Mouse (Mus musculus) left cerebral cortex, adult 9 months (tissue): Measurements from ENCODE around the gene Fgf22.
A peak's percentile ranks its signal among the peaks of the same experiment; 100 is the strongest.

Source experiments
- DNase-seq, 2 experiments: peaks; one replicate each; pipeline ENCODE4 v3.0.0; 2022; ENCODE audit warnings: low spot score in 2 of 2

Fgf22 gene

DNA sequence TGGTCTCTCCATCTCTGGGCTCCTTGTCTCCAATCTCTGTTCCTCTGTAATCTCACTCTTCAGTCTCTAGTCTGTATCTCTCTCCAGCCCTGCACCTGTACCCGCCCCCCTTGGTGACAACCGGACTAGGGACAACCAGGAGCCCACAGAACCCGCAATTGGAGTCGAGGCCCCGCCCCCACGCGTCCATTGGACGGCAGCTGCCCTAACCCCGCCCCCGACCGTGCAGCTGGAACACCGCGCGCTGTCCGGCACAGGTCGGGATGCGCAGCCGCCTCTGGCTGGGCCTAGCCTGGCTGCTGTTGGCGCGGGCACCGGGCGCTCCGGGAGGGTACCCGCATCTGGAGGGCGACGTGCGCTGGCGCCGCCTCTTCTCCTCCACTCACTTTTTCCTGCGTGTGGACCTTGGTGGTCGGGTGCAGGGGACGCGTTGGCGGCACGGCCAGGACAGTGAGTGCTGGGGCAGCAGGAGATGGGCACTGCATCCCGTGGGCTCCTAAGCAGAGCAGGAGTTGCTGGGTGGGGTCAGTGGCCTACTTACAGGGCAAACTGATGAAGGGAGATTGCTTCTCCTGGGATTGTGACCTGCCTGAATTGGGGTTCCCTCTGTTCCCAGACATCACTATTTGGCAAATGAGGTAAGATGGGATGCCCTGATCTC is at the start of gene Fgf22:
Gene Fgf22, plus strand, starts transcription at position 221 of the 661 bp plus-strand sequence.
- peak in 1 of 2 experiments; percentile 80 for DNase-seq

DNA sequence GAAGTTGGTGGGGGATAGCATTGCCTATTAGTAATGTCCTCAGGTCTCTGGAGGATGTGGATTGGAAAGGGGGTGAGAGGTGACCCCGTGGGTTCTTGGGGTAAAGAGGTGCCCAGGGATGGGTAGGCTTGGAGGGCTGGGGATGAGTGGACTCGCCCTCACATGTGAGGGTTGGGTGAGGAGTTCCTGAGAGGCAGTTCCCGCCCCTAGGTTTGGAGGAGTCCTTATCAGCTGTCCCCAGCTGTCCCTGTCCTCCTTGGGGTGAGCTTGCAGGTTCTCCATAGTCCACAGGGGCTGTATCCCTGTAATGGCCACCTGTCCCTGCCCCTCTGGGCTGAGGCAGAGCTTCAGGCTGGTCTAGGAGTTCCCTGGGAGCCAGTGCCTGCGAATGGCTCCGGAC is 48.9 kb upstream of the Fgf22 start:
- no peak for DNase-seq

GRCm38 (mm10) chr10:79706406-79707094 is 48.3 kb upstream of the Fgf22 start:
- DNase-seq, result no peak

- no peak for DNase-seq
These were observed 47.7 kb upstream of the Fgf22 start for GRCm38 (mm10) chr10:79707162-79707561.

DNA sequence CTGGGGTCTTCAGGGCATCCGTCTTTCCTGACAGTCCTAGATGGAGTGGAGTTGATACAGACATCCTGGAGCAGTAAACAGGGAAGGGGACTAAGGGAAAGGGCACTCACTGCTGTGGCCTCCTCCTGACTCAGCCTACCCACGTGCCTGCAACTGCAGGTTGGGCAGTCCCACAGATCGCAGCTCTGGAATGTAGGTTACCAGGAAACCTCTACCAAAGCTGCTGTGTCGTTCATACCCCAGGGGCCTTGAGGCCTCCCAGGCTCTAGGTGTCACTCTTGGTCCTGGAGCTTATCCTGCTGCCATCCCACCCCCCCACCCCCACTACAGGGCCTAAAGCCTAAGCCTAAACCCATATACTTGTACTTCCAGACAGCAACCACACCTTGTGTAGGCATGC is 47.1 kb upstream of the Fgf22 start:
- DNase-seq, result no peak

DNA sequence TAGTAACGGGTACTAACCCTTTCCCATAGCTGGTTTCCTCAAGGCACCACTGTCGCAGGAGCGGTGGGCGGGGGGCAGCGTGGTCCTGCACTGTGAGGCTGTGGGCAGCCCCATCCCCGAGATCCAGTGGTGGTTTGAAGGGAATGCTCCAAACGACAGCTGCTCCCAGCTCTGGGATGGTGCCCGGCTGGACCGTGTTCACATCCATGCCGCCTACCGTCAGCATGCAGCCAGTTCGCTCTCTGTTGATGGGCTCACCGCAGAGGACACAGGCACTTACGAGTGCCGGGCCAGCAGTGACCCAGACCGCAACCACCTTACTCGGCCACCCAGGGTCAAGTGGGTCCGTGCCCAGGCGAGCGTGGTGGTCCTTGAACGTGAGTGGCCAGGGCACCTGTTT is 46.2 kb upstream of the Fgf22 start:
- DNase-seq, result no peak

DNA sequence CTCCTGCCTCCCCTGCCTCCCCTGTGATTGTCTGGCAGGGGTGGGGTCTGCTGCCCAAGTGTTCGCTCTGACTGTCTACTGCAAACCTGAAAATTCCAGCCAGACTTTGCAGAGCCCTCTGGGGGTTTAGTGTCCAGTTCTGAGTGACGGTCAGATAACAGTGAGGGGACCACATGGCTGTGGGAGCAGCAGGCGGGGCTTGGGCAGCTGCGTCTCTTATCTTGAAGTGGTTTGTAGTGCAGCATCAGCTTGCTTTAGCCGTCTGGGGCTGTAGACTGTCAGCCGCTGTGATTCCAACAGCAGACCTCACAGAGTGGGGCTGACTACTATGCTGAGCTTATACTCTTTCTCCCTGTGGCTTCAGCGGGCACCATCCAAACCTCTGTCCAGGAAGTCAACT is 45.6 kb upstream of the Fgf22 start:
- no peak for DNase-seq

DNA sequence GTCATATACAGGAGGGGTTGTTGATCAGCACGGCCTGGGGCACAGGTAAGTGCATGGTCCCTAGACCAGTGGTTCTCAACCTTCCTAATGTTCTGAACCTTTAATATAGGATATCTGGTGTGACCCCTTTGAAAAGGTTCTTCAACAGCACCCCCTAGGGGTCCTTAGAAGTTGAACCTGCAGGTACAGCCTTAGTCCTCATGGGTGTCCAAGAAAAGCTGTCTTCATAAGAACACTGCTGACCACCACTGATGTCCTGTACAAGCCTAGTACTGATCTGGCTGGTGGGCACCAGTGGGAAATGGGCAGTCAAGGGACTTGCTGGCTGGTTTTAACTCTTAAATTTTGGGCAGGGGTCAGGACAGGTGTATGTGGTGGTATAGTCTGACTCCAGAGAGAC is 42.8 kb upstream of the Fgf22 start:
- DNase-seq, result no peak

- DNase-seq, result peak in 1 of 2 experiments; percentile 80
These were observed 42.3 kb upstream of the Fgf22 start for GRCm38 (mm10) chr10:79712499-79713126.

DNA sequence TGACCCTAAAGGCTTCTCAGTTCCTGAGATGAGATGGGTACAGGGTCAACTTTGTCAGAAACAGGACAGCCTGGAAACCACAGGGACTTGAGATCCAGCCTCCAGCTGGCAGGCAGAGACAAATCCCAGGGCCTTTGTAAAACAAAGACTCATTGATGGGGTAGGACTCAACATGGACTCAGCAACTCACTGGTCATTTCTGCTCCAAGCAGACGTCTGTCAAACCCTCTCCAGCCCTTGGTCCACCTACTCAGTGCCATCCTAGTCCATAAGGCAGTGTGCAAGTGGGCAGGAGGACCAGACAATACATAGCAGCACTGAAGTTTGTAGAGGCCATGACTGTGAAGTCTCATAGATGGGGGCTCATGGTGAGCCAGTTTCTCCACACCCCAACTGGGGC is 41.7 kb upstream of the Fgf22 start:
- no peak for DNase-seq

- DNase-seq, result no peak
These were observed 39.9 kb upstream of the Fgf22 start for GRCm38 (mm10) chr10:79714996-79715395.

- DNase-seq, result no peak
These were observed 38.5 kb upstream of the Fgf22 start, which contains the start of gene Hcn2 for GRCm38 (mm10) chr10:79716254-79716987. Gene Hcn2 (plus strand): TSS chr10:79716634.

DNA sequence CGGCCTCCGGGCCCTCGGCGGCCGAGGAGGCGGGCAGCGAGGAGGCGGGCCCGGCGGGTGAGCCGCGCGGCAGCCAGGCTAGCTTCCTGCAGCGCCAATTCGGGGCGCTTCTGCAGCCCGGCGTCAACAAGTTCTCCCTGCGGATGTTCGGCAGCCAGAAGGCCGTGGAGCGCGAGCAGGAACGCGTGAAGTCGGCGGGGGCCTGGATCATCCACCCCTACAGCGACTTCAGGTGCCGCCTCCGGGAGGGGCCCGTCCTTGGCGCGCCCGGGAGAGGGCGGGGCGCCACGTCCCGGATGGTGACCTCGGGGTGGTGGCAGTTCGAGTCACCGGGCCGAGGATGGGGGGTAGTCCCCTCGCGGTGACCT is 37.9 kb upstream of the Fgf22 start:
- DNase-seq, result no peak

DNA sequence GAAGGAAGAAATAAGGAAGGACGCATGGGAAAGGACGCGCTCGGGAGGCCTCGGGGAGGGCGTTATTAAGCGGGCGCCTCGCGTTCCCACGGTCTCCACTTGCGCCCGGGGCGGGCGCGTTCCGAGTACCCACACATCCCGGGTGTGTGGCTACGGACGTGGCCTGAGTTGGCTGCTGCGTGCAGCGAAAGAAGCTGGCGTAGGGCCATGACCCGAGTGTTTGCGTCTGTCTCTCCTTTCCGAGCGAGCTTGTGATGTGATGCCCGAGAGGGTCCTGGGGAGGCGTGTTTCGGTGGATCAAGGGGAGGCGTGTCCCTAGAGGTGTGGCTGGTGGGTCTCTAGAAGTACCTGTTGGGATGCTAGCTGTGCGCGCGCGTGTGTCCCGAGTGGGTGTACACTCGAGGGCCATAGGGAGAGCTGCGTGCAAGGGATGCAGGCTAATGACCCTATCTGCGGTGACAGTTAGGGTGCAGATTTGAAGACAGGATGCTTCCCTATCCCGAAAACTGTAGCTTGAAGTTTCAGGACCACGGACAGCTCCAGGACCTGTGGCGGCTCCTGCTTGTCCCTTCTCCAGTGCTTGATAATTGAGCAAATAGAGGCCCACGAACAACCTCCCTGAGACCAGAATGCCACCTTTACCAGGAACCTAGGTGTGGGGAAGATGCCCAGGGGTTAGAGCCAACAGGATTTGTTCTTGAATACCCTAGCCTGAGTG is 37.1 kb upstream of the Fgf22 start:
- no peak for DNase-seq

DNA sequence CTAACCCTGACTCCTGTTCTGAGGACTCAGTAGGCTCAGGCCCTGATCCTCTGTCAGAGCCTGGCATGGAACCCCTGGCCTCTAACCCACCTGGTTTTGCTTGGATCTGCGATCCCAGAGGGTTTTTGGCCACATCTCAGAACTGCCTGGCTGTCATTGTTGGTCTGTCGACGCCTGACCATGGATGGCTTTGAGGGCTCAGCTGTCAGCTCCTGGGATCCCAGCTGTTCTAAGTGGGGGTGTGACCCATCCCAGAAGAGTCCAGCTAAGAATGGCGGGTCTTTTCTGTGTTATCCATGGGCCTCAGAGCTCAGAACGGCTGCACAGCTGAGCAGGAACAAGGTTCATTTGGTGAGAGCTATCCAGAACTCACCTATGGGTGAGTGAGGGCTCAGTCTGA is 33.8 kb upstream of the Fgf22 start:
- DNase-seq, result no peak

DNA sequence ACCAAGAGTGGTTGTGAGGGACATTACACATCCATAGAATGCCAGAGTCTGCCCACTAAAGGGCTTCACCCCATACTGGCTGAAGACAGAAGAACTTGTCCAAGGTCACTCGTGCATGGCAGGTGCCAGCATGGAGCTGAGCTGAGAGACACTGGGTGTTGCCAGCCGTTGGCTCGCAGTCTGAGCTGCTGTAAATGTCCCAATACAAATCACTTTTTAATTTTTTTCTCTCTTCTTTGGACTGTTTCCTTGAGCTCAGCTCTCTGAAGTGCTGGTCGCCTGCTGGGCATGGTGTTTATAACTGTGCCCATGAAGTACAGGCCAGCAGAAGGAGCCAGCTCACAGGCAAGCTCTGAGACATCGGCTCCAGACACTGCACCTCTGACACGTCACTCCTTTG is 31.8 kb upstream of the Fgf22 start:
- no peak for DNase-seq

DNA sequence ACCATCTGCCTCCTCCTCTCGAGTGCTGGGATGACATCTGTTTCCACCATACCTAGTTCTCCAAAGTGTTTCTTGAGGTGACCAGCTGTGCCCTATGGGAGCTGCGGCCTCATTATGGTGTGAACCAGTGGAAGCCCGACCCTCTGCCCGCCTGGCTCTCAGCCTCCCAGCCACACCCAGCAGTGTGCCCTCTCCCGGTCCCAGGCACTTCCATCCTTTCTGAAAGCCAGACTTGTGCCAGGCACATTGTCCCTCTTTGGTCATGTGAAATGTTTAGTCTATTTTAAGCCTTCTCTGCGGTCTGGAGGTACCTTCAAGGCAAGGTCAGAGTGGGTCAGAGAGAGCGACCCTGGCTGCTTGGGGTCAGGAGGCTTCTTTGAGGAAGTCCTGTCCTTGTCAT is 31.2 kb upstream of the Fgf22 start:
- DNase-seq, result no peak

DNA sequence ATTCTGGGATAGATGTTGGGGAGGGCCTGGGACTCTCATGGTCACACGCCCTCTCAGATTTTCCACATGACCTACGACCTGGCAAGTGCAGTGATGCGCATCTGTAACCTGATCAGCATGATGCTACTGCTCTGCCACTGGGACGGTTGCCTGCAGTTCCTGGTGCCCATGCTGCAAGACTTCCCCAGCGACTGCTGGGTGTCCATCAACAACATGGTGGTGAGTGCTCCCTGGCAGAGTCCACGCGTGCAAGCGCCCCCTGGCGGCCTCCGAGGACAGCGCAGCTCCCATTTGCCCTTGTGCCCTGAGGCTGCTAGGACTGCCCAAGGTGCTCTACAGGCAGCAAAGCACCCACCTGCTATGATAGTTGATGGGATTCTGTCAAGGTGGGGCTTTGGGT is 28.8 kb upstream of the Fgf22 start:
- no peak for DNase-seq

DNA sequence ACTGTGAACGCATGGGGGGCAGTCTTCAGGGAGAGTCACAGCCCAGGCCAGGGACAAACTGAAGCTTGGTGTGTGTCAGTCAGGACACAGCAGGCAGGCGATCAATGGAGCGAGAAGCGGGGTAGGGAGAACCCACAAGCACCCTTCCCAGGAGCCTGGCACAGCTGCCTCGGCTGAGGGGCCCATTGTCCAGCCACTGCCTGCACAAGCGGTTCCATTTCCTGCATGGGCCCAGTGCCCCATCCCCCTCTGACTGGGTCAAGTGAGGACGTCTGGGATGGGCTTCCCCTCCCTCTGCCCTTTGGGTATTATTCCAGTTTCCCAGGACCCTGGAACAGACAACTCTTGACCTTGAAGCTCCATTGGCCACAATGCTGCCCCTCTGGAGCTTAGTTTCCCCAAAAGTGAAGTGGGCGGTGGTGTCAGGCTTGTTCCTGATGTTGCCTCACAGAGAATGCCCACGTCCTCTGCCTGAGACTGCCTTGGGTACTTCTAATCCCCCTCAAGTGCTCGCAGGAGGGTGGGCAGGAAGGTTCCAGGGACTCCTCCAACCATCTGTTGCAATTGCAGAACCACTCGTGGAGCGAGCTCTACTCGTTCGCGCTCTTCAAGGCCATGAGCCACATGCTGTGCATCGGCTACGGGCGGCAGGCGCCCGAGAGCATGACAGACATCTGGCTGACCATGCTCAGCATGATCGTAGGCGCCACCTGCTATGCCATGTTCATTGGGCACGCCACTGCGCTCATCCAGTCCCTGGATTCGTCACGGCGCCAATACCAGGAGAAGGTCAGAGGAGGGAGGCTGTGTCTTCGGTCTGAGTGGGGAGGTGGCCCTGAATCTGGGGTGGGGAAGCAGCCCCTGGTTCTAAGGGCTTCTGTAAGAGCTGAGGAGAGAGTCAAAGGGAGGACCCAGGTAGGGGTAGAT is 26.3 kb upstream of the Fgf22 start:
- DNase-seq, result peak in 1 of 2 experiments; percentile 65

DNA sequence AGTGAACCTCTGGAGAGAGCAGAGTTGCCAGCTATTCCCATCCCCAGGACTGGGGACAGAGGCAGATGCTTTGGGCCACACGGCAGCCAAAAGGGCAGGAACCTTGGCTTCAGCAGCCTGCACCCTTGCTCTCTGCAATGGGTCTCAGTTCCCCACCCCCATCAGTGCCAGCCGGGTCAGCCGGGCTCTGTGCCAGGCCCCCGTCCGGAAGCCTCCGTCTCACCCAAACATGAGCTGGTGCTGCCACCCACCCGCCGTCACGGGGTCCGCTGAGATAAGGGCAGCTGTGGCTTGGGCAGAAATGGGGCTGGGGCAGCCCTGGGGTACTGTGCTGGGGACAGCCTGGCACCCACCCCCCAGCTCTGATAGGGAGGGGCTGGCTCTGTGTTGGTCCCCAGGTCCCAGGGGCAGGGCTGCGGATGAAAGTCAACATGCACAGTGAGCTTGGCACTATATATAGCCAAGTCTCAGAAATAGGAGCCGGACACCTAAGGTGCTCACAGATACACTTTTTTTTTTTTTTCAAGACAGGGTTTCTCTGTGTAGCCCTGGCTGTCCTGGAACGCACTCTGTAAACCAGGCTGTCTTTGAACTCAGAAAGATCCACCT is 25.4 kb upstream of the Fgf22 start:
- DNase-seq, result peak; percentile 63 to 70
